Mouse (Mus musculus) lung, postnatal 25 days (tissue): ENCODE data around the gene Acot1.
"Not testable (repeated sequence)": the region's sequence is repeated elsewhere in the genome, so short reads cannot be mapped to it uniquely, and the experiment has no call there.

Experiments used
- DNase-seq: peaks from one replicate; pipeline ENCODE4 v3.0.0; 2022; ENCODE audit warnings: low spot score

The Acot1 gene

GRCm38 (mm10) chr12:84022266-84022665, 13.0 kb downstream of the Acot1 start:
- not testable (repeated sequence) for DNase-seq

GRCm38 (mm10) chr12:84023052-84023745, 13.9 kb downstream of the Acot1 start:
- DNase-seq: no peak

DNA sequence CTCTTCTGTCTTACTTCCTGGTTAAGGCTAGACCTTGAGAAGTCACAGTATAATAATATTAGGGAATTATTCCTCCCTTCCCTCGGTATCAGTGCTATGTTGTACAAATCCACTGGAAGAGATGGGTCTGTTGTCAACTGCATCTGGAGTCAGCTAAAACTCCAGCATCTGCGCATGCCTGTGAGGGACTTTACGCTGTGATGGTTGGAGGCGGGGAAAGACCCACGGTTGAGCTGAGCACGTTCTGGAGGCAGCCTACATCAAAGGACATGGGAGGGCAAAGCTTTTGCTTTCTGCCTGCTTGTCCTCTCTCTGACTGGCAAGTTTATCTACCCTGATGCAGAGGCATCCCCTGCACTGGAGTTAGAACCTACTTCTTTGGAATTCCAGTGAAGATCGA, 16.6 kb downstream of the Acot1 start:
- DNase-seq: no peak

GRCm38 (mm10) chr12:84028328-84028727, 19.0 kb downstream of the Acot1 start:
- not testable (repeated sequence) for DNase-seq

DNA sequence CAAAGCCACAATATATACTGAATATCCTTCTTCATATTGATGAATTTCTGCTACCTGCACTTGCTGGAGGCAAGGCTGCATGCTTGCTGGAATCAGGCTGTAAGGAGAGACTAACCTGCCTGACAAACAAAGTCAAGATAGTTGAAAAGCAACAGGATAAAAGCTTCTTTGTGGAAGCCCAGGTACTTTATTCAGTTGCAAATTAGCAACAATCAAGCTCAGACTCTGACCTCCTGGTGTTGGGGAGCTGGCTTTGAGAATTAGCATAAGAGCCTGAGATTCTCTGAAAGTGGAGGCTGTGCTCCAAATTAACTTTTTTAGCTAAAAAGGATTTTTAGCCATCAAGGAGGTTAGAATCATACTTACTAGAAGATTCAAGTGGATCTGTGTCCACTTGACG, 19.8 kb downstream of the Acot1 start:
- DNase-seq: not testable (repeated sequence)

GRCm38 (mm10) chr12:84030659-84031332, 21.5 kb downstream of the Acot1 start:
- peak; percentile 82 for DNase-seq

- no peak for DNase-seq
These were observed 23.6 kb downstream of the Acot1 start for GRCm38 (mm10) chr12:84032854-84033253.

- DNase-seq: not testable (repeated sequence)
These were observed 24.0 kb downstream of the Acot1 start for GRCm38 (mm10) chr12:84033302-84033701.

- DNase-seq: no peak
These were observed 24.8 kb downstream of the Acot1 start for GRCm38 (mm10) chr12:84034108-84034507.

GRCm38 (mm10) chr12:84038241-84038640, 29.0 kb downstream of the Acot1 start, which contains the start of gene Acot4:
Acot4 (plus strand) TSS chr12:84038379.
- peak; percentile 14 for DNase-seq

GRCm38 (mm10) chr12:84038691-84039111, 29.4 kb downstream of the Acot1 start, which contains the start of gene Gm49366:
Gm49366 (plus strand) TSS chr12:84038935.
- peak; percentile 23 for DNase-seq

DNA sequence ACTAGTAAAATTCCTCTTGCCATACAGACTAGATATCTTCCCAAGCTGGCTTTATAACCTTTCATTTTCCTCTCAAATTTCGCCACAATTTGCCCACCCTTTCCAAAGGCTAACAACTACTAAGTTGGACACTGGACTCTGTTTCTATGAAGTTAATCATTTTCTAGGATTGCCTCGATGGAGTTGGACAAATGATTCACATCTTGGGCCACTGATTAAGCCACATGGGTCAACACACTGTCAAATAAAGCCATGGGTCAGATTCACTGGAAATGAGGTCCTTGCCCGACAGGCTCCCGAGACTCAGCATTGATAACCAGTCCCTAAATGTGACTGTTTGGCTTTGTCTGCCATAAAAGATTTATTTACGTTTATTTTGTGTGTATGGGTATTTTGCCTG, 33.0 kb downstream of the Acot1 start:
- no peak for DNase-seq

GRCm38 (mm10) chr12:84044045-84044444, 34.8 kb downstream of the Acot1 start:
- no peak for DNase-seq

- no peak for DNase-seq
These were observed 37.6 kb downstream of the Acot1 start for GRCm38 (mm10) chr12:84046906-84047305.

- DNase-seq: not testable (repeated sequence)
These were observed 41.5 kb downstream of the Acot1 start for GRCm38 (mm10) chr12:84050744-84051143.

- no peak for DNase-seq
These were observed 42.7 kb downstream of the Acot1 start, which contains the start of gene Acot3 for GRCm38 (mm10) chr12:84051937-84052474. Acot3 (plus strand) TSS chr12:84052144.

GRCm38 (mm10) chr12:84052609-84053008, 43.3 kb downstream of the Acot1 start:
- DNase-seq: no peak

GRCm38 (mm10) chr12:84053173-84053572, 43.9 kb downstream of the Acot1 start:
- no peak for DNase-seq

GRCm38 (mm10) chr12:84053679-84054391, 44.5 kb downstream of the Acot1 start:
- no peak for DNase-seq

DNA sequence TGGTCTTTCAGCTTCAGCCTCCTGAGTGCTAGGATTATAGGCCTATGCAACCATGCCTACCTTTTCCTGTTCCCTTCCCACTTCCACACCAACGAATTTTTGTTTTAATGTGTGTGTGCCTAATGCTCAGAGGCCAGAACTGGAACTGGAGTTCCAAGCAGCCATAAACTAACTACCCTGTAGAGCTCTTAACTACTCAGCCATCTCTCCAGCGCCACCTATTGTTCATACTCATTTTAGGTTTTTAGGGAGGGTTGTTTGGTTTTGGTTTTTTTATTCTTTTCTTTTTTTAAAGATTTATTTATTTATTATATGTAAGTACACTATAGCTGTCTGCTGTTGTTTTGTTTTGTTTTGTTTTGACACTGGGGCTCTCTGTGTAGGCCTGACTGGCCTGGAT, 51.7 kb downstream of the Acot1 start:
- DNase-seq: peak; percentile 43

- DNase-seq: no peak
These were observed 53.0 kb downstream of the Acot1 start for GRCm38 (mm10) chr12:84062336-84062735.

- peak; percentile 12 for DNase-seq
These were observed 53.9 kb downstream of the Acot1 start for GRCm38 (mm10) chr12:84063228-84063627.
